Mouse (Mus musculus) hematopoietic stem cell, adult 5-6 weeks (primary cell): ENCODE results near the gene Ctsz. TPM values are rescaled to one million over a fixed set of nuclear protein-coding genes. Genes with fewer than 3 reads are reported as not detected.

Source experiments
- ATAC-seq, 2 experiments: fragments of 125-278 bp in 1 of 2; replicated peaks in 1 of 2; 2 replicates each; pipeline ENCODE4 v1.8.0; 2016 to 2017; ENCODE audit warnings: inconsistent platforms in 2 of 2, mild to moderate bottlenecking in 2 of 2, moderate number of reproducible peaks in 2 of 2, low read depth in 1 of 2, moderate TSS enrichment in 1 of 2; ENCODE audit not compliant: low FRiP score in 2 of 2, poor library complexity in 2 of 2, severe bottlenecking in 2 of 2, insufficient read depth in 1 of 2, low TSS enrichment in 1 of 2
- total RNA-seq: library from RNA; stranded (forward); fragments of 172-1452, 232-1000 nt; gene quantifications from 2 replicates; pipeline ENCODE4 v1.2.3, GENCODE M21; 2017

The Ctsz gene
- 85.3 and 109 TPM in 2 replicates for total RNA-seq

DNA sequence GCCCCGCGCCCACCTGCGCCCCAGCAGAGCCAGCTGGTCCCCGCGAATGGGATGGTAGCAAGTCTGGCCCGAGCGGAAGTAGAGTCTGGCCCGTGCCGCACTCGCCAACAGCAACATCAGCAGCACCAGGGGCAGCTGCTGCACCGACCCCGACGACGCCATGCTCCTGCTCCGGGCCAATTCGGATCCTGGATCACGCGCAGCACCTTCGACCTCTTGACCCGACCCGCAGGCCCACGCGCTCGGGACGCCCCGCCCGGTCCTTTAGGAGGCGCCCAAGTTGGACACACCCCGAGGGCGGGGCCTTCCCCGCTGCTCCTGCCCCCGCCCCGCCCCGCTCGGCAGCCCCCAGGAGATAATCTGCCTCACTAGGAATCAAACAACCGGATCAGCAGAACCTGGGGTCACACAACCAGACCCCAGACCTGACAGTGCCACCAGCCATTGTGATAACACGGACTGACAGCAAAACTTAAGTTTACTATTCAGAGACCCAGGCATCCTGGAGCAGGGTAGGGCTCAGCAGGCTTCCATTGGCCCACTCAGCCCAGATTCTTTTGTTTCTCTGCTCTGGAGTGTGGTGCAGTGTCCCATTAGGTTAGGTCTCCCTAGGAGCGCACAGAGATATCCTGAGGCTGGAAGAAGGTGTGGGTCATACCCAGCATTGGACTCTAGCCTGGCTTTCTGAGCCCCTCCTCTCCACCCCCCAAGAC lies at the start of gene Ctsz:
Ctsz (minus strand) TSS at position 303 of the 713 bp plus-strand sequence.
- ATAC-seq, result peak; percentile 44 to 50

DNA sequence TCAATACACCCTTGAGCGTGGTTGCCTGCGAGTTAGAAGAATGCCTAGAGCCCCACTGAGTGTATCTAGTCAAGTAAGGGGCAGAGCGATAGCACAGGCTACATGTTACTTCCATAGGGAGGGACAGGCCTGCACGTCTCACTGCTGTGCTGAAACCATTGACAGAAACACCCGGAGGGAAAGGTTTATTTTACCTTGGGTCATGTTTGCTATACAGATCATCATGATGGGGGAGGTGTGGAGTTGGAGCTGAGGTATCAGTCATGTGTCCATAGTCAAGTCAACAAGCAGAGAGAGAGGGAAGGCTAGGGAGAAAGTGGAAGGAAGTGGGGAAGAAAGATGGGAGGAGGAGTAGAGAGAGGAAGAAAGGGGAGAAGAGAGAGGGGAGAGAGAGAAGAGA lies 48.2 kb upstream of the Ctsz start:
- no peak for ATAC-seq

DNA sequence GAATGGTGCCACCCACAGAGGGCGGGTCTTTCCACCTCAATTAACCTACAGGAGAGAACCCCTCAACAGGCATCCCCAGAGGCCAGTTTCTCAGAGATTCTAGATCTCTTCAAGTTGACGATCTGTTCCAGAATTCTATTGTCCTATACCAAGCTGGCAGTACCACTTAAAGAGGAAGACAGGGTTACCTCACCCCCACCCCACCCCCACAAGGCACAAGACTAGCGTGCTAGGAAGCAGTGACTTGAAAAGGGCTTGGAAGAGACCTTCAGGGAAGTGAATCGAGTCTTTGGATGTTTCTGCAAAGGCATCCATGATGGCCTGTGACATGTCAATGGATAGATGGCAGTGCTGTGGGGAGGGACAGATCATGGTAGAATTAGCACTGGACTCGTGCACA lies 39.9 kb upstream of the Ctsz start:
- no peak for ATAC-seq

- ATAC-seq, result no peak
These were observed 38.9 kb upstream of the Ctsz start for GRCm38 (mm10) chr2:174477543-174478319.

DNA sequence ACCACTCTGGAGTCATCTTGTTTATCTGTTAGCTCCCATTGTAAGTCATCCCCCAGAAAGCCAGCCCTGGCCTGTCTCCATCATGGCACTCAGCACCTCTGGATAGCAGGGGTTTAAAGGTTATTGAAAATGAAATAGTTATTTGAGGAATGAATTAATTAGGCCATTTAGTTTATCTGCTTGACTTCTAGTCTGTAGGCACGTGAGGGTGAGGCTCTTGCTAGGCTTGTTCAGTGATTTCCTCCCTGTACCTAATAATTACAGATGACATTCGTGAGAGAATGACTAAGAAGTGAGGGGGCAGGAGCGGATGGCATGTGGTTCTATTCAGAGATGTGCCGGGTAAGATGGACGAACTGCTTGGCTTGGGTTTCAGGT lies 34.7 kb upstream of the Ctsz start:
- ATAC-seq, result no peak; a peak in 1 of 4 replicates

- ATAC-seq, result peak; percentile 91
These were observed 34.1 kb upstream of the Ctsz start, which contains the start of gene Prelid3b for GRCm38 (mm10) chr2:174472818-174473549. Prelid3b (minus strand) TSS chr2:174473081.

- ATAC-seq, result peak; percentile 6 to 14; a peak in 1 of 4 replicates
These were observed 33.6 kb upstream of the Ctsz start for GRCm38 (mm10) chr2:174472407-174472806.

DNA sequence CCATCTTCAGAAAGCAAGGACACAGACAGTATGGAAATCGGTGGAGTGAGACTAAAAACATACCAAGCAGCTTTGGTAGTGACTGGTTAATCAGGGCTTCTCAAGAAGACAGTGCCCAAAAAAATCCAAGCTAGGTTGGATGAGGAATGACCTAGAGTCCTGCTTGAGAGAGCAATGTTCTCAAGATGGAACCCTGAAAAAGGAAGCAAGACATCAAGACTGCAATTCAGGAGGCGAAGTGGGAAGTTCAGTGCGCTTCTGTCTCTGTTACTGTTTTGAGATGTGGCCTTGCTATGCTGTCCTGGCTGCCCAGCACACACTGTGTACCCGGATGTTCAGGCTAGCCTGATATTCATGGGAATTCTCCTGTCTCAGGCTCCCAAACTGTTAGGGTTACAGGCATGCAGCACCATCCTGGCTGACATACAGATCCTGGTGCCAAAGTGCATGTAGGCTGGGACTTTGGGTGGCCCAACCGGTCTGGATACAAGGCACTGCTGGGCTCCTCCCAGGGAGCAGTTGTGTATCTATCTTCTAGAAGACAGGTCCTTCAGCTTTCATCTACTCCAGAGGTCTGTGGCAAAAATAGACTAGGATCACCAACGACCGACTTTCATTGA lies 32.1 kb upstream of the Ctsz start:
- no peak for ATAC-seq

GRCm38 (mm10) chr2:174470333-174470732 lies 31.5 kb upstream of the Ctsz start:
- ATAC-seq, result no peak

DNA sequence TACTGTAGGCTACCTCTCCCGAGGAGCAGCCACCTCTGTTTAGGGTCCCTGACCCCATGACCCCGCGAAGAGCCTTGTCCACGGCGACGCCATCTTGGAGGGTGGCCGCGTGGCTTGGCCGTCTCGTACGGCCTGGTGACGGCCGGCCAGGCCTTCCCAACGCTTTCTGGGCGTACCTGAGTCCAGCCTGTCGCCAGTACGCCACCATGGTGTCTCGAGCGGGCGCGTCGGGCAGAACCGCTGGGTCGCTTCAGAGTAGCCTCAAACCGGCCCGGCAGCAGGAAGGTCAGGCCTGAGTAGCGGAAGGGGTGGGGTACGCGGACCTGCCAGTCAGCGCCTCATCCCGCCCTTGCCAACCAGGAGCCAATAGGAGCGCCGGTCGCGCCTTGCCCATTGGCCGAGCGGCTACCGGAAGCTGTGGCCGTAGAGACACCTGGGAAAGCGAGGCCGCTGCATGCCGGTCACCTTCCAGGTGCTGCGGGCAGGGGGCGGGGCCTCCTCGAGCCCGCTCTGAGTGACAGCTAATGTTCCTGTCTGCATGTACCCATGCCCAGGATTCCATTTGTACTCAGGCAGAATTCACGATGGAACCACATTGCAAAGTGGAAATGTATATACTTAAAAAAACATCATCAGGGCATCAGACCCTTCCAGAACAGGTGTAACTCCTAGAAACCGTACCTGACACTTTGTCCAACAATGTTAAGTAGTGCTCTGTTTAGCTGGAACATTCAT lies 25.1 kb upstream of the Ctsz start, which contains the start of gene Atp5e:
Atp5e (minus strand) TSS at position 317 of the 735 bp plus-strand sequence.
- peak; percentile 99 to 100 for ATAC-seq

- peak in 1 of 2 experiments; percentile 18; a peak in 1 of 4 replicates for ATAC-seq
These were observed 24.5 kb upstream of the Ctsz start for GRCm38 (mm10) chr2:174463370-174463769.

- ATAC-seq, result no peak
These were observed 20.5 kb upstream of the Ctsz start for GRCm38 (mm10) chr2:174459365-174459764.

DNA sequence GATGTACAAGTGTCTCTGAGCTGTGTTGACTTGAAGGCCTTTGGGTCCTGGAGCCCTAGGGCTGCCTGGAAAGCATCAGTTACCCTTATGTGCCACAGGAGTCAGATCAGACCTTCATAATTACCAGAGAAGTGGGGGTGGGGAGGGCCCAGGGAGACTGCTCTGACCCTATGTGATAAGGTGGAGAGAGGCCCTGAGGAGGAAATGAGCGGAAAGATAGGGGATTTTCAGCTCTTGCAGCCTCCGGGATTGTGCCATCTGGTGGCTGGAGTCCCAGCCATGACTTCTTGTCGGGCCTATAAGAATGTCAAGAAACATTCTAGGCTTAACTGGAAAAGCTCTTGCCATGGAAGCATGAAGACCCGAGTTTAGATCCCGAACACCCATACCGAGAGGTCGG lies 14.8 kb upstream of the Ctsz start:
- ATAC-seq, result peak; percentile 40 to 65; a peak in 3 of 4 replicates

DNA sequence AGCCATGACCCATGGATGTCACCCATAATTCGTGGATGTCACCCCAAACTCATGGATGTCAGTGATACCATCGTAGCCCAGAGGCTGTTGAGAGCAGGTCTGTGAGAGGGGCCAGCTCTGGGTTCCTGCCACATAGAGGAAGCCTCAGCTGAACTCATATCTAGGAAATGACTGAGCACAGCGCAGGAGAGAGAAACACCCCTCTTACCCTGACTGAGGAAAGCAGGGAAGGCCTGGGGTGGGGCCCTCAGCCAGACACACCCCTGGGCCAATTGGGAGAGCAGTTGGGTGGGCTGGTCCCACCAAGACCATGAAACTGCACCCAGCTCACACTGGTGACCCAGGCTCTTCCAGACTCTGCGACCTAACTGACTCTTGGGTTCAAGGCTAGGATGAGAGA lies 11.5 kb upstream of the Ctsz start, which contains the start of gene Tubb1:
Tubb1 (plus strand) TSS at position 343 of the 400 bp plus-strand sequence.
- ATAC-seq, result peak; percentile 47 to 77; a peak in 3 of 4 replicates

DNA sequence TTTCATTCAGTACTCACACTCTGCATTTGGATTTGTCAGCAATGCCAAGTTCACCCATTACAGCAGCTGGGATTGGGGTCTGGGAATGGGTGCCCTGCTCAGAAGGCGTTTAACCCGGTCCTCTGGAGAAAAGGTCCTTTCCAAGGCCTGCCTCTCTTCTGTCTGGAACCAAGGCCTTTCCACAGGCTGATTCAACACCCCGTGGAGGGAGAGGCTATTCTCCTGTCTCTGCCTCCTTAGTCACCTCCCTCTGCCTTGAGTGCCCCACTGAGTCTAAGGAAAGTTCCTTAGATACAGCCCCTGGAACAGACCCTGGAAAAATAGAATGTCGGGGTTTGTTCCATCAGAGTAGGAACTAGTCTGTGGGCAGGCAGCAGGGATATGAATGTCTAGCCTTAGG lies 9.6 kb upstream of the Ctsz start:
- no peak for ATAC-seq

- ATAC-seq, result no peak
These were observed 8.1 kb upstream of the Ctsz start for GRCm38 (mm10) chr2:174446905-174447304.

DNA sequence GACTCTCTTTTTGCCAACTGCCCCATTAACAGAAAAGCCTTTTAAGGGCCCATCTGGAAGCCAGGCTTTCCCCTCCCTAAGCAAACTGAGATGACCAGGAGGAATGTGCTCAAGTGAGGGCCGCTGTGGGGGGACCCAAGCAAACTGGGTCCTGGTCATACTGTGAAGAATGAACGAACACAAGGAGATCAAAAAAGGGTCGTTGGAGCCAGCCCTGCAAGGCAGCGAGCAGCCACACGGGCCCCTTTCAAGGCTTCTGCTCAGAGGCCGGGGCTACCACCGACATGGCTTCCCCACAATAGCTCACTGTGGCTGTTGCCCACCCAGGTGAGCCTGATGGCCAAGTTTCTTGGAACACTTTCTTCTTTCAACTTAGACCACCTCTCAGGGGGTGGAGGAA lies 7.7 kb upstream of the Ctsz start:
- ATAC-seq, result no peak
